Mouse (Mus musculus) olfactory bulb, adult 2 months (tissue): ENCODE data around the gene Gm3404.

ENCODE experiments used
- CTCF ChIP-seq: fragments of 200-500 bp; IDR thresholded peaks from 2 replicates; pipeline ENCODE4 v1.5.1; 2012; ENCODE audit warnings: low read depth, mild to moderate bottlenecking, low read length, moderate library complexity; ENCODE audit not compliant: insufficient read depth
- POLR2A ChIP-seq: fragments of 200-500 bp; IDR thresholded peaks from 2 replicates; pipeline ENCODE4 v1.6.1; 2012; ENCODE audit warnings: mild to moderate bottlenecking, low read depth, low read length, moderate library complexity; ENCODE audit not compliant: insufficient read depth

- no peak for TF ChIP-seq POLR2A
- no peak for TF ChIP-seq CTCF
Observed at GRCm38 (mm10) chr5:146567054-146567453, 41.5 kb downstream of the Gm3404 start.
